Mouse (Mus musculus) ES-Bruce4 (cell line): ENCODE results near the gene Fam169b.

Source experiments
- CTCF ChIP-seq: IDR thresholded peaks from one replicate; pipeline ENCODE4 v1.8.1; 2011; ENCODE audit warnings: low read depth, low read length
- EP300 ChIP-seq: IDR thresholded peaks from 2 replicates; pipeline ENCODE4 v1.6.1; 2011; ENCODE audit warnings: low read depth, low read length; ENCODE audit not compliant: insufficient read depth
- POLR2A ChIP-seq: IDR thresholded peaks from one replicate; pipeline ENCODE4 v1.8.1; 2011; ENCODE audit warnings: low read length; ENCODE audit not compliant: insufficient read depth

- TF ChIP-seq CTCF, result no peak
- TF ChIP-seq POLR2A, result no peak
- TF ChIP-seq EP300, result no peak
Measured at GRCm38 (mm10) chr7:68250902-68251301, 22.7 kb upstream of the Fam169b start.
